Mouse (Mus musculus): ENCODE data around the gene Enox1.

The Enox1 gene

DNA sequence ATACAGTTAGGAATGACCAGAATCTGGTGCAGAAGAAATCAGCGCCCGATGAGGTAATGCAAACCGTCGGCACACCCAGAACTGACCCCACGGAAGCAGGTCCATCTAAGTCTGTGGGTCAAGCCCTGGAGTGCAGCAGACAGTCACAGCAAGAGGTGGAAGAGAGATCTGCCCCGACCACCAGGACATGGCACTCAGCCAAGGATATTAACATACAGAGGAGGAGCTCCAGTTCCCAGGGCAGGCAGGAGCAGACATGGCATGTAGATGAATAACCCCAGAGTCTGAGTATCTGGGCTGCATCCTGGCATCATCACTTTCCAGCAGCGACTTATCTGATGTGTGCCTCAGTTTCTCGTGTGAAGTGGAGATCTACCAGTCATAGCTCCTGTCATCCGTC lies 523.3 kb downstream of the Enox1 start:
- no peak for DNase-seq (ENCODE audit: low spot score in 2 of 2)

DNA sequence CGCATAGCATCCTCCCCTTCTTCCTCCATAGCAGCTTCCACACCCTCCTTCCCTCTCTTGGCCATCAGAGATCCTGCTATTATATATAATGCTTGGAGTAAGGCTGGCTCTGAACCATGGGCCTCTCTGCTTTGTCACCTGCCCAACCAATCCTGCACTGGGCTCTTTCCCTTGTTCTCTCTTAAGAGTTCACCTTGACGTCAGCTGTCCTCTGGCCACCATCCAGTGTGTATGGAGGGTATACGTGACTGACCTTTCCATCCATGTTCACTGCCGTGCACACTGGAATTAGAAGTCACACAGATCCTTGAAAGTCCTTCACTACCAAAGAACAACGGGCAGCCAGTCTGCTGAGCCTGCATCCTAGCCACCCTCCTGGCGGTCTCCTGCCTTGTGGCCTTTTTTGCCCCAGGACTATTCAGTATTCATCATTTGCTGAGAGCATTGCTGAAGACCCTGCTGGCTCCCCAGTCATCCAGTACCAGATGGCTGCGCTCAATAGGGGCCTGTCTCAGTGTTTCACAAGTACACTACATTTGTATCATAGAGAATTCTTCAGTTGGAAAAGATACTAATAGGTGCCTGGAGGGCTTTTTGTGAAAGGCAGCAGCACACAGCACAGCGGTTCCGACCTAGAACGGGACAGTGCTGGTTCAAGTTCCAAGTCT lies 526.5 kb downstream of the Enox1 start:
- DNase-seq (ENCODE audit: low spot score in 2 of 2), result no peak

DNA sequence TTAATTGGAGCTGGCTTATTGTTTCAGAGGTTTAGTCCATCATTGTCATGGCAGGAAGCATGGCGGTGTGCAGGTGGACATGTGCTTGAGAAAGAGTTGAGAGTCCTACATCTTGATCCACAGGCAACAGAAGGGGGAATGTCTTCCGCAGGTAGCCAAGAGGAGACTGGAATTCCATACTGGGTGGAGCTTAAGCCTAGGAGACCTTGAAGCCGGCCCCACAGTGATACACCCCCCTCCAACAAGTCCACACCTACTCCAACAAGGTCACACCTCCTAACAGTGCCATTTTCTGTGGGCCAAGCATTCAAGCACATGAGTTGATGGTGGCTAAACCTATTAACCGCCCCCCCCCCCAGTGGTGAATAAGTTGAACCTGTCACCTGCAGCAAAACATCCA lies 533.3 kb downstream of the Enox1 start:
- no peak for DNase-seq (ENCODE audit: low spot score in 2 of 2)

DNA sequence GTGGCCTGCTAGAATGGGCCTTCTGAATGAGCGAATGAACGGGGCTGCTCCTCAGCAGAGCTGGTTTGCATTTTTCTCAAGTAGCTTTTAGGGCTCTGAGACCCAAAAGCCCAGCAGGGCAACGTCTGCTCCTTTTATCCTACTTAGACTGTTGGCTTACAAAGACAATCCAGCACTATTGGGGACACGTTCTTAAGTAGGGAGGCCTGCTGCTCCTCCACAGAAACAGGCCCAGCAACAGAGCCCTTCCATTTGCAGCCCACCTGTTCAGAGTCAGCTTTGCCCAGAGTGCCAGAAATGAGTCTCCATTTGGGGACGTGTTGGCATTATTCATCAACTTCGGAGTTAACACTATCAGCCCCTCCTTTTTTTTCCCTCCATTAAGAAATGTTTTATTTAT lies 548.4 kb downstream of the Enox1 start:
- DNase-seq (ENCODE audit: low spot score in 2 of 2), result no peak

DNA sequence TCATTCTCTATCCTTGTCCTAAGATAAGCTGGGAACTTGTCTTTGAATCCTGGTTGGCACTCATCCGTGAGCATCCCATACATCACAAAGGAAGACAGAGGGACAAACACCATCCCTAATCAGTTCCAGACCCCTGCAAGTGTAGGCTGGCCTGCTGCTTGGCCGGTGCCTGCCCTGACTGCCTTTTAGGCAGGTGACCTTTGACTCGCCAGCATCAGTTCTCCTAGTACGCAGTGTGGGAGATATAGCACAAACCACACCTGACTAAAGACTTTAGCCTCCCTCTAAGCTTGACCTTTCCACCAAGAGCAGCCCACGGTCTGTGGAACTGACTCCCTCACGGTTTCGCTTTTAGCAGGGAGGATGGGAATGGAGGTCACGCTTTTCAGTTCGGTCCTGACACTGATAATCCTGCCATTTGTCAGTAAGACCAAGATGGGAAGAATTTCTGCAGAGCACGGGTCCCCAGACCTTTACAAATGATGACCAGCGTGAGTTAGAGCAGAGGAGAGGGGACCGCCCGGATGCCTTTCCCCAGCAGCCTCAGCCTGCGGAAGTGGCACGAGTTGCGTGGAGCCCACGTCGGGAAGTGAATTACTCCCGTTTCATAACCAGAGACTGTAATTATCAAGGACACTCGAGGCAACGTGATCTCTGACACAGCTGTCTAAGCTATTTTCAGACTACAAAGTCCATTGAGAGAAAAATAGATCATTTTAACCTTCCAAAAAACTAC lies 550.1 kb downstream of the Enox1 start:
- DNase-seq (ENCODE audit: low spot score in 2 of 2), result no peak

DNA sequence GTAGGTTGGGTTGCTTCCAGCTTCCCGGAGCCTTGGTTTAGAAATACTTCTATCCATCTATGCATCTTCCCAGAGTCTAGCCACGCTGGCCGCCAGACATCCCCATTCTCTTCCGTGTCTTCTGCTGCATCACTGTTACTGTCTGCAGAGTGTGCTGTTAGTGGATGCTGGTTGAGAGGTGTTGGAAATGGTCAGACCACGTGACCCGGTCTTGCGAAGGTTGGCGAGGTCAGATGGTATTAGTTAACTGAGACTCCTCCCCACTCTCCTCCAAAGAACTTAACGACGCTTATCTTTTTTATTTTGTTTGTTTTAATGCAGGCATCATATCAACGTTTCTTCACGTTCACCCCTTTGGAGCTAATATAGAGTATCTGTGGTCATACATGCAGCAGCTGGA lies 550.7 kb downstream of the Enox1 start:
- no peak for DNase-seq (ENCODE audit: low spot score in 2 of 2)

DNA sequence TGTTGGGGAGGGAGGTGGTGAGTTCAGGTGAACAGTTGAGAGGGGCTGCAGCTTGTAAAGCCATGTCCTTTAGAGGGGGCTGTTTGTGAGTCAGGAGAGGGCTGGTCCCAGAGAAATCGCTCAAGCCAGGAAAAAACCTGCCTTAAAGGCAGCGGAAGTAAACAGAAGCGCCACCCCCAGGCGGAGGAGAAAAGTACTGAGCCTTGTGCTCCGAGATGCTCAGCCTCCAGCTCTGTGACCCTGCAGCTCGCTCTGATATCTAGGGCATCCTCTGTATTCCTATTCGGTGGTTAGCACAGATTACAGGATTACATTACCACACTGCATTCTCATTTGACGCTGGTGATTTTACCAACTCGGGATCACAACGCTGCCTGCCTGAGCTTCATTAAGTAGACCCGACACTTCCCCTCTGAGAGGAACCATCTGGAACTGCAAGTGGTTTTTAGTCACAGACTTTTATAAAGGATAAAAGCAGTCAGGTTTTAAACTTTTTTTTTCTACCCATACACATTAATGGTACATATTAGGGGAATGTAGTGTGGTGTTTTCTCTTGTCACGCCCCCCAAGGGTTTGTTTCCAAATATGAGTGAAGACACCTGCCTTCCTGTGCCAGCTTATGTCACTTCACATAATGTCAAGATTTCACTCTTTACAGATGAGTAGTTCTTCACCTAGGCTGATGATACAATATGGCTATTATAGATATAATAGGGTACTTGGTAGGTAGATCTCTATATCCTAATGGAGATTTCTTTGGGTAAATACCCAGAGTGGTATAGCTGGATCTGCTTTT lies 552.0 kb downstream of the Enox1 start:
- DNase-seq (ENCODE audit: low spot score in 2 of 2), result no peak

DNA sequence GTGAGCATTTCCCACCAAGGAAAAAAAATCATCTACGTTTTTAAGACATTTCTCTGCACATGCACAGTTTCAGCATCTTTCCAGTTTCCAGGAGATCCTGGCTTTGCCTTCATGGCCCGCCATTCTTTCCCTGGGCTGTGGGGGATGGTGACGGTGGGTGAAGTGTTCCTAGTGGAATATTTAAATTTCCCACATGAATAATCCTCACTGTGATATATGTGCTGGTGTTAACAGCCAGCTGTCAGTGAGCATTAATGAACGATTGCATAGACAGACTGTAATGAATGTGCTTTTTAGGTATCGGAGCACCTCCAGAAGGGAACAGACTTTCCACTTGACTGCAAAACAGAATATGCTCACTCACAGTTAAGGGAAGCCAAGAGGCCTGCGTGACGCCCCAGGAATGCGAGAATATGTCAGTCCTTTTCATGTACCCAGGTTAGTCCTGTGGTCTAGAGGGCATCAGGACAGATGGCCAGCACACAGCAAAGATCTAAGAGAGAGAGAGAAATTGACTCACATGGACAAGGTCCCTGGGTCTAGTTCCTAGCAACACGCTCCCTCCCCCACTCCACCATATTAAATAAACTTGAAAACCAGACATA lies 558.5 kb downstream of the Enox1 start:
- DNase-seq (ENCODE audit: low spot score in 2 of 2), result no peak

DNA sequence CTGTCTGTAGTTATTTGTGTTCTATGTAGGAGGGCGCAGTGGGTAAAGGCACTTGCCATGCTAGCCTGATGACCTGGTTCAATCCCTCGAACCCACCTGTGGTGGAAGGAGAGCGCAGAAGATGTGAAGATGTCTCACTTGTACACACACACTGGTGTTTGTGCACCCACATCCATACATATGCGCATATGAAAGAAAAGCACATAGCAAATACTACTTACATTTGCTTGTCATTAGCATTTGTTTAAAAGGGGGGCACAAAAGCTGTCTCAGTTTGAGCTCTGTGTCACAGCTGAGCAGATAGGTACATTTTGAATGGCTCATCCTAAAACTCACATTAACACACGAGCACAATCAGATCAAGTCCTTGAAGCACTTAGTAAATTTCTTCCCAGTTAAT lies 560.4 kb downstream of the Enox1 start:
- DNase-seq (ENCODE audit: low spot score in 2 of 2), result no peak

DNA sequence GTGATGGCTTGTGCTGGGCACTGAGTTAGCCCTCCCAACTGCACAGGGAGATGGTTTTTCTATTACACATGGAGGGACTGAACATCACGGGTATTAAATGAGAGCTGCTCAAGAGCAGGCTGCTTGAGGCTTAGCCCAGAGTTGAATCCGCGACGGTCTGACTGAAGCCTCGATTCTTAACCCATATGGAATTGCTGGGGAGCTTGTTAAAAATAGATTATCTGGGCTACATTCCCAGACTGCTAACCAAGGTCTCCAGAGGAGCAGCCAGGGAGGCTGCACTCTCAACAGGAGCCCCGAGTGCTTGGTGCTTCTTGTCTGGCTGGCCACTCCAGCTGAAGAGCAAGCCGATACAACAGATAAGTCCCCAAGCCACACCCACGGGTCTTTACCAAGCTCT lies 562.3 kb downstream of the Enox1 start:
- no peak for DNase-seq (ENCODE audit: low spot score in 2 of 2)

DNA sequence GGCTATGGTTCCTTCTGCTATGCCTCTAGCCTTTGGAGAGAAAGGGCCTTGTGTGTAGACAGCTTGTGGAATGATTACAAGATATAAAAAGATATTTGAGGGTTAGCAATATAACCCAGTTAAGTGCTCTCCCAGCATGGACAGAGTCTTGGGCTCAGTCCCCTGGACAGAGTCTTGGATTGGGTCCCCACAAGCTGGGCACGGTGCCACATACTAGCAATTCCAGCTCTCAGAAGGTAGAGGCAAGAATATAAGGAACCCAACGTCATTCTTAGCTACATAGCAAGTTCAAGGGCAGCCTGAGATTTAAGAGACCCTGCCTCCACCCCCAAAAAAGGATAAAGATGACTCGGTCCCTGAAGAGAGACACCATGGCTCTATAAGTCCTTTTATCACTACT lies 581.5 kb downstream of the Enox1 start:
- DNase-seq (ENCODE audit: low spot score in 2 of 2), result no peak

DNA sequence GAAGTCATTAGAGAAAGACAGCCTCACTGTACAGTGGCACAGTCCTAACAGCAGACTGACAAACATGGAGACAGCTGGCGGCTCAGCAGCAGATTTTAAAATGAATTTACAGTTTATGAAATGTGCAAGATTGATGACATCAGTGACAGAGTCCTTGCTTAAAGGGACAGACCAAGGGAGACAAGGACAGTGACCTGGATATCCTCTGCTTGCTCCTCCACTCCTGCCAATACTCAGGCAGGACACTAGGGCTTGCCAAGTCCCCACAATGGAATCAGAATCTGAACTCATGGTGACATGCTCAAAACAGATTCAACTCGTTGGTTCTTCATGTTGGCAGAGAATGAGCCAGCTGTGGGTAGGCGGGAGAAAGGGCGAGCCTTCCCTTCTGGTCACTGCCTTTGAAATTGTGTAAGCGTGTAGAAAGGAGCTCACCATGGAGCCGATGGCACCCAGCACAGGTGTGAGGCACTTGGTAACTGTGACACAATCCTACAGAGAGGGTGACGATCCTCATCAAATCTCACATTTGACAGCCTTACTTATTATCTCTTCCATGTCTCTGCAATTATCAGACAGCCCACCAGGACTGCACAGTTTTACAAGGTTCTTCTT lies 582.3 kb downstream of the Enox1 start:
- DNase-seq (ENCODE audit: low spot score in 2 of 2), result no peak

DNA sequence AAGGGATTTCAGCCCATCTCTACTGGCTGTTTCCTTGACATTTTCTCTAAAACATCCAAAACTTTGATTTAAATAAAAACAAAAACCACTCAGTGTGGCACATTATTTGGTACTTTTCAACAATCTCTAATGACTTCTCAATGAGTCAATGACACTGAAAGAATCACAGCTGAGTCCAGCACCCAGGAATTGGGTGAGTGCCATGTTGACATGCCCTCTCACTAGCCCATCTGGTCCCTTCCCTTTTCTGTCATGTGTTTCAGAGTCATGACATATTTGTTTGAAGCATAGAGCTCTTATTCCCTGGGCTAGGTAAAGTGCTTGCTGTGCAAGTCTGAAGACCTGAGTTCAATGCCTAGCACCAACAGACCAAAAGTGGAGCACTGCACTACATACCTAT lies 582.8 kb downstream of the Enox1 start:
- no peak for DNase-seq (ENCODE audit: low spot score in 2 of 2)

DNA sequence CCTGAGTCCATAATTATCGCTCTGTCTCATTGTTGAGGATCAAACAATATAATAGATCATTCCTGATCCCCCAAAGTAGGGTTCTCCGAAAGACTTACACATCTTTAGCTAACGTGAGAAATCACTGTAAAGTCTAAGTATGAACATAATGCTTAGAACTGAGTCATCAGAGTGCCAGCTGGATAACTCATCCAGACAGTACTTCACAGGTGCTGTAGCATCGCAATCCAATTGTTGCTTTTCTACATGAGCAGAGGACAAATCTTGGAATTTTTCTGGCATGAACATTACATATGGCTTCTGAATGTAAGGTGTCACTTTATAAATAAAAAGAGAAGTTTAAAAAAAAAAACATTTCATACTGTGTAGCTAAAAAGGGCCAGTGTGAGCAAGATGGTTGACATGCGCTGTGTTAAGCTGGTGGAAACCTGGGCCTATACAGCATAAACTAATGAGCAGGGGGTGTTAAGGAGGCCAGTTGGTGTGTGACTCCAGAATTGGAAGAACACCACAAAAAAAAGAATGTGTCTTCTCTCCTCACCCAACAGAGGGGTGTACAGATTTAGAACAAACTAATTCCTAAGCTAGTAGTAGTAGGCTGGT lies 588.2 kb downstream of the Enox1 start:
- no peak for DNase-seq (ENCODE audit: low spot score in 2 of 2)

DNA sequence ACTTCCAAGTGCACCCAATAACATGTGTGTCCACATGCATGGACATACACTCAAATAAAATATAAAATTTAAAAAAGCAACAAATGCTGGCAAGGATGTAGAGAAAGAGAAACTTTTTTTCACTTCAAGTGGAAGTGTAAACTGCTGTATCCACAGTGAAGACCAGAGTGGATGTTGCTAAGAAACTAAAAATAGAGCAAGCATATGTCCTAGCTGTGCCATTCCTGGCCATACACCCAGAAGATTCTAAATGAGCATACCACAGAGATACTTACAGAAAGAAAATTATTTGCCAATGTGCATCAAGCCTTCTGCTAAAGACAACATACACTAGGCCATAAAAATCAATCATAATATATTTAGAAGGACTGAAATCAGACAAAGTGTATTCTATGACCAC lies 592.4 kb downstream of the Enox1 start:
- no peak for DNase-seq (ENCODE audit: low spot score in 2 of 2)

All from urinary bladder, postnatal 4 days (tissue).